Mouse (Mus musculus) monocyte, adult 5-6 weeks (primary cell): ENCODE measurements around the gene Aldh1a2. TPM values are rescaled to one million over a fixed set of nuclear protein-coding genes. Genes with fewer than 3 reads are reported as not detected.

Experiments
- ATAC-seq: fragments of 153-309, 156-312 bp; replicated peaks from 2 replicates; pipeline ENCODE4 v1.8.0; 2017; ENCODE audit warnings: mild to moderate bottlenecking; ENCODE audit not compliant: low TSS enrichment, insufficient number of reproducible peaks, severe bottlenecking, poor library complexity, low FRiP score
- total RNA-seq: library from RNA; stranded (forward); fragments of 200-1000, 200-491, 200-594 nt; gene quantifications from 3 replicates; pipeline ENCODE4 v1.2.3, GENCODE M21; 2017

The Aldh1a2 gene
- total RNA-seq, 1 experiment from 2014 or later, result 3.9 TPM

DNA sequence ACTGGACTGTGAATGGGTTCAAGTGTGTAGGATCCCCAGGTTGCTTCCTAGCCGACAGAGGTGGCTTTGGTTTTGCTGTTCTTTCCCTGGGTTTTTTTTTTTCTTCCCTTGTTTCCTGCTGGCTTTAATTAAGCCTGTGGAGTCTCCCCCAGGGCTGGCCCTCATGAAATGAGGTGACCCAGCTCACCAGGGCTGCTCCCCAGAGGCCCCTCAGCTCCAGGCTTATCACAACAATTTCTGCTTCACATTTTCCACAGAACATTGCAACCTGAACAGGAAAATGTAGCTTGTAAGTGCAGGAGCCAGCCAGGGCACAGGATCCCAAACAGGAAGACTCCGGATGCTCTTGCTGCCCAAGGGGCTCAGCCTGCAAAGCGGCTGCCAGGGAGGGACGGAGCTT lies 110.7 kb downstream of the Aldh1a2 start:
- no peak for ATAC-seq

DNA sequence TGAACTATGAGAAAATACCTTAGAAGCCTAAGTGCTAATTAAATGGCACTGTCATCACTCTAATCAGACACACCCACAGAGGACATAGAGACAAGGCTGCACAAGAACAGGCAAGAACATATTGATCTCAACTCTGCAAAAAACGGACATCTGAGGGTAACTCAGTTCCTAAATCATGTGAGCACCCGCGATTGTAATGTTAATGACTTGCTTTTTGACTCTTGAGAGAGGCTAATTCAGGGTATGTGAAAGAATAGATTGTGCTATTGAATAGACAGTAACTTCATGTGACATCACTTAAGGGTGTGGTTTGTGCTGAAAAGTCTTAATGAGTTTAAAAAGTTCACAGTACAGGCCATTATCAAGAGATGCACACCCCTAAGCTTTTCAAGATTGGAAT lies 116.1 kb downstream of the Aldh1a2 start:
- no peak for ATAC-seq

DNA sequence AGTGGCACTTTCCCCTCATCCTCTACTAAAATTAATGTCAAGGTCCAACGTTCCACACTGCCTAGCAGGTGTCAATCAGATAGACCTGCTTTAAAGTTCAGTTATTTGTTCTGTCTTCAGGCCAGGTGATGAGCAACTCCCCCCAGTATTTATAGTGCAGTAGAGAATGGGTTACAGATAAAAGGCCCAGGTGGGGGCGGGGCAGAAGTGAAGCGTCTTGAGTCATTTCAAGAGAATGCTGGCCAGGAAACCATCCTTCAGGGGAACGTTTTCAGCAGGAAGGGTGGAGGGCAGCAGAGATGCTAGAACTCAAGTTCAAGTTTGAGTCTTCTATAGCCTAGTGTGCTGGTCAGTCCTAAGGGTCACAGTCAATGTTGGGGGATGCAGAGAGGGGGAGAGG lies 121.1 kb downstream of the Aldh1a2 start:
- no peak for ATAC-seq

DNA sequence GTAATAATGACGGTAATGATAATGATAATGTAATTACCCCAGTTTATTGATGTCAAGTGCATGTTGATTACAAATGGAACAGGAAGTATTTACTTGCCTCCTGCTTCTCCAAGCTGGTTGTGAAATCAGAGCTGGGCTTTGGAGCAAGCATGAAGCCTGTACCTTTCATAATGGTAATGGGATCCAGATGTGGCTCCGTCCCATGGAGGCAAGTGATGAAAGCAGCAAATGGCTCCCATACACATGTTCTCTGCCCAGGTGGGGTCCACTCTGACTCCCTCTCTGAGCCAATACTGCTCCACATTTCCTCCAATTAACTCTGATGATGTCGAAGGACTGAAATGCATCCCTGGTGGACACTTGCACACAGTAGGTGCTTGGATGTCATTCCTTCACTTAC lies 121.8 kb downstream of the Aldh1a2 start:
- no peak for ATAC-seq

DNA sequence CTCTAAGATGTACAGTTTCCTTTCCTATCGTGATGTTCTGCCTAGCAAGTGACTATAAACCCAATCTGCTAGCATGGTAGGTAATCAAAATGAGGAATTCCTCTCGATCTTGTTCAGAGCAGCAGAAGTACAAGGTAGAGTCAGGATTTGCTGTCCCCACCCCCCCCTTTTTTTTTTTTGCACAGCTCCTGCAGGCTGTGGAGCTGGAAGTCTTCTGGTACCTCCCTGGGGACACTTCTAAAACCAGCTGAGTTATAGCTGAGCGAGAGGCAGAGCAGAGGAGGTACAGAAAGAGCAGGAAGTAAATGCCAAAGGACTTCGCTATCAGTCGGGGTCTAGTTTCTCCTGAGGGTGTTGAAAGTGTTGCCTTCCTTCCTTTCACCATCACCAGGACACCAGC lies 124.5 kb downstream of the Aldh1a2 start:
- ATAC-seq, result no peak

Other genes starting within 250 kb of the Aldh1a2 start
- gene Aqp9, start 47.1 kb upstream of the Aldh1a2 start, total RNA-seq, result 13.4 to 39.6 TPM (median 30.9 TPM) in 3 replicates